Mouse (Mus musculus): ENCODE results near the gene Nfkbie. TPM values are rescaled to one million over a fixed set of nuclear protein-coding genes. Genes with fewer than 3 reads are reported as not detected.
A peak's percentile ranks its signal among the peaks of the same experiment; 100 is the strongest.

The Nfkbie gene
- polyA plus RNA-seq, 1 experiment from 2014 or later: 4.8 TPM

DNA sequence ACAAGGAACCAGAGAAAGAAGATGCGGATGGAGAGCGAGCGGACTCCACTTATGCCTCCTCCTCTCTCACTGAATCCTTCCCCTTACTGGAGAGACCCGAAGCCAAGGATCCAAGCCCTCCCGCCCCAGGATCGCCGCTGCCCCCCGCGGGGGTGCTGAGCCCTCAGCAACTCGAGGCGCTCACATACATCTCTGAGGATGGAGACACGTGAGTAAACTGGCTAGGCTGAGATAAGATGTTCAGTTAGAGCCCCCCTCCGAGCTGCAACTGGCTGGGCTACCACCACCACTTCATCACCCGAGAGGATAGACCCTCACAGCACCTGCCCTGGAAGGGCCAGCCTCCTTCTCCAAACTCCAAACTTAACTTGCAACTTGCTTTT lies 595 bp downstream of the Nfkbie start:
- WGBS: 3% methylated on average over 14 of the region's 14 CpGs
- H3K4me3 ChIP-seq (replicated peaks): peak overlapping the region; percentile 68
- H3K4me2 ChIP-seq (replicated peaks): peak overlapping the region; percentile 86
- H3K27me3 ChIP-seq (replicated peaks): peaks cover 8% of the 10 kb centered on the region
- no peaks in the 10 kb centered on the region for H3K9me3 ChIP-seq
- H3K36me3 ChIP-seq: no peaks in the 10 kb centered on the region
- H3K9ac ChIP-seq: peak overlapping the region; percentile 60
- H3K27ac ChIP-seq: no peak overlapping the region
- H3K4me1 ChIP-seq (replicated peaks): peaks cover 15% of the 10 kb centered on the region; the same call in 1 of the 2 replicates
- no peak for ATAC-seq

DNA sequence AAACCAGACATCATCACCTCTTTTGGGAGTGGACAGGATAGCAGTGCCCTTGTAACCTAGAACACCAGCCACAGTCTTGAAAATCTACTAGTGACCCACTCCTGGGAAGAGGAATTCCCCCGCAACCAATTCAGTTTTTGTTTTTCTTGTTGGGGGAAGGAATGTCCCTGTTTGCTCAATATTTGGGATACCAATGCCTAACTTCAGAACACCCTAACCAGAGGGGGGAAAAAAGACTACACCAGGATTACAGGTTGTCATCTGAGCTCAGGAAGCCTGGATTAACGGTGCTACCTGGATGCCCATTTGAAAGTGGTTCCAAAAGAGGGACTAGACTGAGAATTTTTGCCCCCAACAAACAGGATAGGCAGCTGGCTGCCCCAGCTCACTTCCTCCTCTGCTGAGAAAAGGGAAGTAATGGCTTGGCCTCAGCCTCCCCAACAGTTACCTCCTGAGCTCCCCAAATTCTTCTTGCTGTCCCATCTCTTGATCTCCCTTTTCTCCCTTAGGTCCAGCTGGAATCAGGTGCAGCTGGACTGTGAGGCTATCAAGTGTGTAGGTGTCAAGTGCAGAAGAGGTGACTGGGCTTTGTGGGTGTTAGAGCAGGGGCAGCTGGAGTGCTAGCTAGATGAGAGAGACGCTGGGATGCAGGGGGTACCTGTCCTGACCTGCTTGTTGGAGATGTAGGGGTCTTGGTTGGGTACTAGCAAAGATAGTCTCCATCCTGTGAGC lies 1.2 kb downstream of the Nfkbie start:
- Histone ChIP-seq H3K4me3 (replicated peaks) (peak overlapping the region; percentile 68), H3K9ac (peak overlapping the region; percentile 60), H3K36me3 (no peaks in the 10 kb centered on the region), H3K27me3 (replicated peaks) (peaks cover 8% of the 10 kb centered on the region), H3K9me3 (no peaks in the 10 kb centered on the region), H3K27ac (no peak overlapping the region), H3K4me2 (replicated peaks) (peak overlapping the region; percentile 86), H3K4me1 (replicated peaks) (peaks cover 15% of the 10 kb centered on the region; the same call in 1 of the 2 replicates)
- 62% methylated on average over 3 of the region's 3 CpGs for WGBS
- no peak for ATAC-seq

DNA sequence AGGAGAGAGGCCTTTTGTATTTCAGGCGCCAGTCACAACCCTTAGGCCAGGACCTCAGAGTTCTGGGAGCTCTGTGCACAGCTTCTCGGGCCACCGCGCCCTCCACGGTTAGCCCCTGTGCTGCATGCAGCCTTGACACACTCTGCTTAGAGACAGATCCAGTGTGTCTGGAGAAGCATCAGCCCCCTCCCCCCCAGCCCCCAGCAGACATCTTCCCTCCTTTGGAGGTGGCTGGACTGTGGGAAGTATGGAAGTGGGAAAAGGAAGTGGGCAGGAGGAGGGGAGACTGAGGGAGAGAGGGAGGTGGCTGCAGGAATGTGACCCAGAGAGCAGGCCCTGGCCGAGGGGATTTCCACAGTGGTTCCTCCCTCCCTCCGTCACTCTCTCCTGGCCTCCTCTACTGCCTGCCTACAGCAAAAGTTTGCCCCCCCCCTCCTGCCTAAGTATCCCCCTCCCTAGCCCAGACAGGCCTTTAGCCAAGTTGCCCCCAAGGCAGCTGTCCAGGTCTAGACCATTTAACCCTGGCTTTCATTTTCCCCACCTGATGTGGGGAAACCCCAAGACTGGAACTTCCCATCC lies 1.8 kb downstream of the Nfkbie start:
- ATAC-seq: no peak

DNA sequence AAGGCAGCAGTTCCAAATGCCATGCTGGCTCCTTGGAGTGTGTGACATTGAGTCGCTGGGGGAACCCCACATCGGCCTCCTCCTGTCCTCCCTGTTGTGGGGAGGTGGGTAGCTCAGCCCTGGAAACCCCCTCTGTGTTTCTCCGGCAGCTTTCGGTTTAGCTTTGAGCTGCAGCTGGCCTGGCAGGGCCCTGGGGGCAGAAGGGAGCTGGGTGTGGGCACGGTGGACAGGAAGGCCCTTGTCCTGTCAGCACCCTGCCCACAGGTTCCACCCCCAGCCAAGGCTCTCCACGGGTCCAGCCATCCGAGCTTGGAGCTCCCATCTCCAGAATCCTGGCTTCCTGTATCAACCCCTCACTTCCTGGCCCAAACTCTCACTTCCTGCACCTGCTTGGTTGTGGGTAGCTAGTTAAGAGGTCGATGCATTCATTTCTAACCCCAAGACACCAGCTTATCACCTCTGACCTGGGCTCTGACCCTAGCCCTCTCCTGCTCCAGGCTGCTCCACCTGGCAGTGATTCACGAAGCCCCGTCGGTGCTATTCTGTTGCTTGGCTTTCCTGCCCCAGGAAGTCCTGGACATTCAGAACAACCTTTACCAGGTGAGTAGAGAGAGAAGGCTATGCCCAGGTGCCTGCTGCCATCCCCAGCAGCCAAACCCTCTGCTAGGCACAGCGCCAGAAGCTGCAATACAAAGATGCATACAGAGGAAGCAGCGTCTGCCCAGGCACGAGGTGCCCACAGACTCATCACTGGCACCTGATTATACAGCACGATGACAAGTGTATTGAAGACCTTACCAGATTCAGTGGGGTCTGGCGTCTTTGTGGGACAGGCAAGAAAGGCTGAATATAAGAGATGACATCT lies 2.7 kb downstream of the Nfkbie start:
- Histone ChIP-seq H3K9me3 (no peaks in the 10 kb centered on the region), H3K9ac (no peak overlapping the region), H3K4me3 (replicated peaks) (no peak overlapping the region), H3K27me3 (replicated peaks) (peaks cover 8% of the 10 kb centered on the region), H3K4me2 (replicated peaks) (0 out of 2 replicates have a peak overlapping the region, but pooled peaks have one; percentile 24), H3K4me1 (replicated peaks) (peaks cover 13% of the 10 kb centered on the region; the same call in 1 of the 2 replicates), H3K27ac (no peak overlapping the region), H3K36me3 (no peaks in the 10 kb centered on the region)
- WGBS: 74% methylated on average over 16 of the region's 16 CpGs
- no peak for ATAC-seq

More for the DNA sequence above, 1.8 kb downstream of the Nfkbie start:
- no peak overlapping the region for H3K27ac ChIP-seq
- peaks cover 13% of the 10 kb centered on the region; the same call in 1 of the 2 replicates for H3K4me1 ChIP-seq (replicated peaks)
- peaks cover 8% of the 10 kb centered on the region for H3K27me3 ChIP-seq (replicated peaks)
- H3K4me3 ChIP-seq (replicated peaks): 0 out of 2 replicates have a peak overlapping the region, but pooled peaks have one; percentile 4
- no peaks in the 10 kb centered on the region for H3K9me3 ChIP-seq
- WGBS: 65% methylated on average over 7 of the region's 7 CpGs
- H3K4me2 ChIP-seq (replicated peaks): peak overlapping the region; percentile 86; the same call in 1 of the 2 replicates
- H3K36me3 ChIP-seq: no peaks in the 10 kb centered on the region
- peak overlapping the region; percentile 8; the same call in 1 of the 2 replicates for H3K9ac ChIP-seq

DNA sequence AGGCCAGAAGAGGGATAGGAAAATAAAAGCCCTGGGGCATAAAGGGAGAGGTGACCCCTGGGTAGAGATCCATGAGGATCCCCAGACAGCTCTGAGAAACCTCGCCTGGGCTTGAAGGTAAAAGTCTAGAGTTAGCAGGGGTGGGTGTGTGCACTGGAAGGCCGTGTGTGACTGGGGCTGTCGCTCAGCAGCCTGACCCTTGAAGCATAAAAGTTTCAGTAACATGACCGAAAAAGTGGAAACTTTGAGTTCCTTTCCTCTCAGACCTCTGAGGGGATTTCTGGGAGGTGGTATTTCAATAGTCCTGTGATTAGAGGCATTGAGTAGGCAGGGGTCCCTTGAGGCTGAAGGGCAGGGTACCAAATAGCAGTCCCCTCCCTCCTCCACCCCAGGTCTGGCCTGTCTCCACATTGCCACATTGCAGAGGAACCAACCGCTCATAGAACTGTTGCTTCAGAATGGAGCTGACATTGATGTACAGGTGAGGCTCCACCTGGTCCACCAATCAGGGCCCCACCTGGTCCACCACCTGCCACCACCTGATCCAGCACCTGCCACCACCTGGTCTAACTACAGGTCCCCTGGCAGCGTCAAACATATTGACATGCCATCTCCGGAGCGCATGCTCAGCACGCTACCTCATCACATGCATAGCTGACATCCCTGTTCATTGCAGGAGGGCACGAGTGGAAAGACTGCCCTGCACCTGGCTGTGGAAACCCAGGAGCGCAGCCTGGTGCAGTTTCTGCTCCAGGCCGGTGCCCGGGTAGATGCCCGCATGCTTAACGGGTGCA lies 4.4 kb downstream of the Nfkbie start:
- H3K4me3 ChIP-seq (replicated peaks): no peak overlapping the region
- 88% methylated on average over 15 of the region's 15 CpGs for WGBS
- no peaks in the 10 kb centered on the region for H3K36me3 ChIP-seq
- H3K9ac ChIP-seq: no peak overlapping the region
- peaks cover 8% of the 10 kb centered on the region for H3K27me3 ChIP-seq (replicated peaks)
- H3K4me2 ChIP-seq (replicated peaks): no peak overlapping the region
- H3K4me1 ChIP-seq (replicated peaks): peaks cover 19% of the 10 kb centered on the region
- no peak for ATAC-seq
- no peak overlapping the region for H3K27ac ChIP-seq
- no peaks in the 10 kb centered on the region for H3K9me3 ChIP-seq

DNA sequence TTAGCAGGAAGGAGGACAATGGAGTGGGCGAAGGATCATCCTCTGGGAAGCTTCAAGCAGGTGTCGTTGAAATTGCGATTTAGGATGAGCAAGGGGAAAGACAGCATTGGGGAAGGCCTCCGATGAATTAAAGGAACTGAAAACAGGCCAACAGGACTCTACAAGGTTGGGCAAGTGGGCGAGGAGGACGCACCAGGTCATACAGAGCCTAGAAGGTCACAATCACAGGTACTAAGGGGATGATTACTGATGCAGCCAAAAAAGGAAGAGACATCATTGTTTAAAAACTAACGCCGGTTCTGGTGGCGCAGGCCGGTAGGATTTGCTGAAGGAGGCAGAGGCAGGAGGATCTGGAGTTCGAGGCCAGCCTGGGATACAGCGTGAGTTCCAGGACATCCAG lies 7.7 kb downstream of the Nfkbie start:
- 70% methylated on average over 12 of the region's 12 CpGs for WGBS
- ATAC-seq: no peak
- peaks cover 25% of the 10 kb centered on the region for H3K4me1 ChIP-seq (replicated peaks)
- H3K9me3 ChIP-seq: no peaks in the 10 kb centered on the region
- no peaks in the 10 kb centered on the region for H3K27me3 ChIP-seq (replicated peaks)
- H3K9ac ChIP-seq: no peak overlapping the region
- H3K36me3 ChIP-seq: peaks cover 18% of the 10 kb centered on the region
- H3K4me3 ChIP-seq (replicated peaks): no peak overlapping the region
- no peak overlapping the region for H3K4me2 ChIP-seq (replicated peaks)
- no peak overlapping the region for H3K27ac ChIP-seq

DNA sequence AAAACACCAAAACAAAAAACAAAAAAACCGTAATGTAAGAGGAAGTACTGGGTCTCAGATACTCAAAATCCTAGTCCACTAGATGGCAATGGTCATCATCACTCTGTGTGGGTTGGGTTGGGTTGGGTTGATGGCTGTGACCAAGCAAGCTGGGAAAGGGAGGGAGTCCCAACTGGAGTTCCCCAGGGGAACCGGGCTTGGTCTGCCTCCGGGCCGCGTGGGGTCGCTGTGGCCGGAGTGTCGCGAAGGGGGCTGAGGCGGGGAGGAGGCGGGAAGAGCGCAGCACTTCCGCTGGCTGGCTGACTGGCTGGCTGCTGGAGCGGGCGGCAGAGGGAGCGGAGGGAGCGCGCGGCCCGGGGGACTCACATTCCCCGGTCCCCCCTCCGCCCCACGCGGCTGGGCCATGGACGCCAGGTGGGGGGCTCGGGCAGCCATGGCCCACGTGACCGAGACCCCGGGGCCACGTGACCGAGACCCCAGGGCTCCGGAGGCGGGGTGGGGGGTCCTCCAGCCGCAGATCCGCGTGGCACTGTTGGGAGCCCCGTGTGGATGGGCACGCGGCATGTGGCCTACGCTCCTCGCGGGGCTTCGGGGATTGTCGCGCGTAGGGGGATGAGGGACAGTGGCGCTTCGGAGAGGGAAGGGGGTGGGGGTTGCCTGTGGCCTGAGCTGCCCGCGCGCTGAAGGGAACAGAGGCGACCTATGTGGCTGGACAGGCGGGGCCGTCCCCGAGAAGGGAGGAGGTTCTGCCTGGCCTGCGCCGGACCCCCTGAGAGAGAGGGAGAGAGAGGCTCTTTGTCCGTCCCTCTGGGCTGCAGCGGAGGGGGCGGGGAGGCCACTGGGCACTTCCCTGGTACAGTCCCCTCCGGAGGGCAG lies 8.4 kb downstream of the Nfkbie start, which contains the start of gene Slc35b2:
TSS of gene Slc35b2 (plus strand) at position 220 of the 876 bp plus-strand sequence.
- H3K27ac ChIP-seq: peak within 1 kb of the TSS; percentile 82
- peaks cover 24% of the 10 kb centered on the region for H3K36me3 ChIP-seq
- peak within 1 kb of the TSS; percentile 94 for H3K4me3 ChIP-seq (replicated peaks)
- peaks cover 27% of the 10 kb centered on the region for H3K4me1 ChIP-seq (replicated peaks)
- H3K4me2 ChIP-seq (replicated peaks): peak within 1 kb of the TSS; percentile 92
- peak within 1 kb of the TSS; percentile 95 for H3K9ac ChIP-seq
- H3K9me3 ChIP-seq: no peaks in the 10 kb centered on the region
- ATAC-seq: peak; percentile 86
- H3K27me3 ChIP-seq (replicated peaks): no peaks in the 10 kb centered on the region
- WGBS: under 1% methylated on average over 60 of the region's 61 CpGs

DNA sequence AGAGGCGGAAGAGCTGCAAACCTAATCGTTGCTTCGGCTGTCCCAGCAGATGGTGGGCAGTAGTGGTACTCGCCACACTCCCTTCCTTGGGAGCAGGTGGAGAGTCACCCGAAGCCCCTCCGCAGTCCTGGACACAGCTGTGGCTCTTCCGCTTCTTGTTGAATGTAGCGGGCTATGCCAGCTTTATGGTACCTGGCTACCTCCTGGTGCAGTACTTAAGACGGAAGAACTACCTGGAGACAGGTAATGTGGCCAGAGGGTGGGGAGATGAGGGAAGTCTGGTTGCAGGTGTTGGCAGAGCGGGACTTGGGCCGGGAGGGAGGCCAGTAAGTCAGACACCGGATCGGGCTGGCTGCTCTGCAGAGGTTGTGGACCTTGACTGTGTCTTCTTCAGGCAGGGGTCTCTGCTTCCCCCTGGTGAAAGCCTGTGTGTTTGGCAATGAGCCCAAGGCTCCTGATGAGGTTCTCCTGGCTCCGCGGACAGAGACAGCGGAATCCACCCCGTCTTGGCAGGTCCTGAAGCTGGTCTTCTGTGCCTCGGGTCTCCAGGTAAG lies 9.1 kb downstream of the Nfkbie start:
- no peaks in the 10 kb centered on the region for H3K27me3 ChIP-seq (replicated peaks)
- H3K4me1 ChIP-seq (replicated peaks): peaks cover 27% of the 10 kb centered on the region
- H3K4me3 ChIP-seq (replicated peaks): peak overlapping the region; percentile 94
- WGBS: 5% methylated on average over 18 of the region's 18 CpGs
- H3K36me3 ChIP-seq: peaks cover 31% of the 10 kb centered on the region
- H3K27ac ChIP-seq: peak overlapping the region; percentile 82
- H3K9me3 ChIP-seq: no peaks in the 10 kb centered on the region
- no peak; the same call in 1 of the 2 replicates for ATAC-seq
- H3K4me2 ChIP-seq (replicated peaks): peak overlapping the region; percentile 92
- peak overlapping the region; percentile 95 for H3K9ac ChIP-seq

DNA sequence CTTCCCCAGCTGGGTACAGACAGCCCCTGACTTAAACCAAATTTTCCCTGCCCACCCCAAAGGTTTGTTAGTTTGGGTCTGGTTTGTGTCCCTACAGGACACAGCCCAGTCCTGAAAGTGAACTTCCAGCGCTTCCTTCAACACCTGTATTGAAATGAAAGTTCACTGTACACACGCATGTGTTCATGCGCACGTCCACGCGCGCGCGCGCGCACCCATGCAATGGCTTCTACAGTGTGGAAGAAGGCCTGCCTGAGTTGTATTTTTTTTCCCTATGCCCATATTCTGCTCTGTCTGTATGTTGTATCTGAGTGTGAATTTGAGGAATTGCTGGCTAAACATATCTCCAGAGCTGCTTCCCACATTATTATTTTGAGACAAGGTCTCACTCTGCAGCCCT lies 9.6 kb downstream of the Nfkbie start:
- peak overlapping the region; percentile 82; the same call in 1 of the 2 replicates for H3K27ac ChIP-seq
- H3K9ac ChIP-seq: peak overlapping the region; percentile 95
- H3K4me3 ChIP-seq (replicated peaks): peak overlapping the region; percentile 94
- no peak for ATAC-seq
- H3K4me1 ChIP-seq (replicated peaks): peaks cover 27% of the 10 kb centered on the region
- H3K27me3 ChIP-seq (replicated peaks): no peaks in the 10 kb centered on the region
- 90% methylated on average over 11 of the region's 11 CpGs for WGBS
- H3K9me3 ChIP-seq: no peaks in the 10 kb centered on the region
- peak overlapping the region; percentile 92 for H3K4me2 ChIP-seq (replicated peaks)
- H3K36me3 ChIP-seq: peaks cover 36% of the 10 kb centered on the region

DNA sequence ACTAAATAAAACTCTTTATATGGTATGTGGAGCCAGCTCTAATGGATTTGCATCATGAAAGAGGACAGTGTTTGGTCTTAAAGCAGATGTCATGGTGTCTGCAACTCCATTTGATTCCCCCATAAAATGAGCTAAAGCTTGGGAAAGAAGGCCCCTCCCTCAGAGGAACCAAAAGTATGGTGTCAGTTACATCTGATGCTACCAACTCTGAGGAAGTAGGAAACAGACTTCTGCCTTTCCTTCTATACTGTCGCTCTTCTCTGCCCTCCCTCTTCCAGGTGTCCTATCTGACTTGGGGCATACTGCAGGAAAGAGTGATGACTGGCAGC lies 10.5 kb downstream of the Nfkbie start:
- Histone ChIP-seq H3K27ac (peak overlapping the region; percentile 48; the same call in 1 of the 2 replicates), H3K9me3 (no peaks in the 10 kb centered on the region), H3K4me2 (replicated peaks) (no peak overlapping the region), H3K27me3 (replicated peaks) (no peaks in the 10 kb centered on the region), H3K36me3 (peaks cover 45% of the 10 kb centered on the region), H3K9ac (no peak overlapping the region), H3K4me1 (replicated peaks) (peaks cover 27% of the 10 kb centered on the region), H3K4me3 (replicated peaks) (no peak overlapping the region)
- ATAC-seq: no peak
- 72% methylated on average over 1 of the region's 1 CpGs for WGBS

Data from intestine, embryonic 15.5 days (tissue).